Mouse (Mus musculus) E14TG2a.4 (cell line): Measurements from ENCODE around the gene Rpl36a.
A peak's percentile ranks its signal among the peaks of the same experiment; 100 is the strongest.

Experiments used
- H3K27me3 ChIP-seq: 2 replicates; pipeline ENCODE4 v1.6.1; 2014; ENCODE audit warnings: low read length, control low read depth; ENCODE audit not compliant: insufficient read depth
- H3K36me3 ChIP-seq: 2 replicates; pipeline ENCODE4 v1.6.1; 2014; ENCODE audit warnings: low read length, control low read depth; ENCODE audit not compliant: insufficient read depth
- H3K4me1 ChIP-seq: replicated peaks from 2 replicates; pipeline ENCODE4 v1.6.1; 2014; ENCODE audit warnings: low read depth, low read length, control low read depth
- H3K4me3 ChIP-seq: replicated peaks from 2 replicates; pipeline ENCODE4 v1.5.1; 2014; ENCODE audit warnings: mild to moderate bottlenecking, low read length
- H3K9me3 ChIP-seq: 2 replicates; pipeline ENCODE4 v1.6.1; 2014; ENCODE audit warnings: low read length, control low read depth
- CTCF ChIP-seq: conservative IDR thresholded peaks from 2 replicates; pipeline ENCODE4 v1.5.1; 2014; ENCODE audit warnings: low read length
- NANOG ChIP-seq: IDR thresholded peaks from 2 replicates; pipeline ENCODE4 v1.6.1; 2014; ENCODE audit warnings: borderline replicate concordance, low read length, mixed read lengths
- POU5F1 ChIP-seq: IDR thresholded peaks from 2 replicates; pipeline ENCODE4 v1.6.1; 2014; ENCODE audit warnings: low read length, borderline replicate concordance

Gene Rpl36a

GRCm38 (mm10) chrX:134588261-134588660 lies 2.8 kb downstream of the Rpl36a start:
- H3K9me3 ChIP-seq, result no peaks in the 10 kb centered on the region
- no peak for TF ChIP-seq NANOG
- TF ChIP-seq CTCF, result no peak
- TF ChIP-seq POU5F1, result no peak
- H3K4me3 ChIP-seq, result peak overlapping the region; percentile 84
- H3K27me3 ChIP-seq, result no peaks in the 10 kb centered on the region
- peaks cover 55% of the 10 kb centered on the region for H3K36me3 ChIP-seq
- peaks cover 16% of the 10 kb centered on the region for H3K4me1 ChIP-seq

- peaks cover 16% of the 10 kb centered on the region for H3K4me1 ChIP-seq
- H3K9me3 ChIP-seq, result no peaks in the 10 kb centered on the region
- no peak for TF ChIP-seq POU5F1
- TF ChIP-seq NANOG, result no peak
- no peak for TF ChIP-seq CTCF
- no peaks in the 10 kb centered on the region for H3K27me3 ChIP-seq
- H3K4me3 ChIP-seq, result no peak overlapping the region
- H3K36me3 ChIP-seq, result peaks cover 55% of the 10 kb centered on the region
Measured at GRCm38 (mm10) chrX:134588997-134589396, 3.5 kb downstream of the Rpl36a start.

GRCm38 (mm10) chrX:134589836-134590235 lies 4.4 kb downstream of the Rpl36a start:
- Histone ChIP-seq H3K9me3 (no peaks in the 10 kb centered on the region), H3K36me3 (peaks cover 55% of the 10 kb centered on the region), H3K4me1 (peaks cover 11% of the 10 kb centered on the region; the same call in 1 of the 2 replicates), H3K27me3 (no peaks in the 10 kb centered on the region), H3K4me3 (no peak overlapping the region)
- TF ChIP-seq POU5F1 (no peak), NANOG (no peak), CTCF (no peak)

- no peaks in the 10 kb centered on the region for H3K9me3 ChIP-seq
- H3K36me3 ChIP-seq, result peaks cover 15% of the 10 kb centered on the region
- H3K4me3 ChIP-seq, result peak overlapping the region; percentile 86
- TF ChIP-seq CTCF (no peak), NANOG (no peak), POU5F1 (no peak)
- H3K27me3 ChIP-seq, result no peaks in the 10 kb centered on the region
- peaks cover 27% of the 10 kb centered on the region for H3K4me1 ChIP-seq
Measured at GRCm38 (mm10) chrX:134599922-134600565, 14.6 kb downstream of the Rpl36a start.

GRCm38 (mm10) chrX:134600659-134601379 lies 15.4 kb downstream of the Rpl36a start, which contains the start of the genes Gla and Hnrnph2:
TSS of gene Gla (minus strand) at chrX:134601125.
TSS of gene Hnrnph2 (plus strand) at chrX:134601179.
- no peaks in the 10 kb centered on the region for H3K27me3 ChIP-seq
- H3K9me3 ChIP-seq, result no peaks in the 10 kb centered on the region
- peak within 1 kb of the TSS; percentile 86 for H3K4me3 ChIP-seq
- peaks cover 13% of the 10 kb centered on the region for H3K36me3 ChIP-seq
- no peak for TF ChIP-seq CTCF
- no peak for TF ChIP-seq POU5F1
- TF ChIP-seq NANOG, result no peak
- peaks cover 27% of the 10 kb centered on the region for H3K4me1 ChIP-seq

GRCm38 (mm10) chrX:134601380-134602120 lies 16.1 kb downstream of the Rpl36a start:
- H3K4me3 ChIP-seq, result peak overlapping the region; percentile 81
- no peaks in the 10 kb centered on the region for H3K27me3 ChIP-seq
- peaks cover 13% of the 10 kb centered on the region for H3K36me3 ChIP-seq
- H3K9me3 ChIP-seq, result no peaks in the 10 kb centered on the region
- TF ChIP-seq NANOG, result no peak
- TF ChIP-seq POU5F1, result no peak
- TF ChIP-seq CTCF, result no peak
- H3K4me1 ChIP-seq, result peaks cover 23% of the 10 kb centered on the region

- no peak for TF ChIP-seq POU5F1
- no peak for TF ChIP-seq NANOG
- TF ChIP-seq CTCF, result no peak; the same call in 1 of the 2 replicates
- peaks cover 12% of the 10 kb centered on the region for H3K36me3 ChIP-seq
- H3K4me3 ChIP-seq, result no peak overlapping the region
- no peaks in the 10 kb centered on the region for H3K27me3 ChIP-seq
- H3K4me1 ChIP-seq, result peaks cover 19% of the 10 kb centered on the region
- H3K9me3 ChIP-seq, result no peaks in the 10 kb centered on the region
Measured at GRCm38 (mm10) chrX:134609472-134609871, 24.0 kb downstream of the Rpl36a start.

GRCm38 (mm10) chrX:134610984-134611383 lies 25.5 kb downstream of the Rpl36a start:
- Histone ChIP-seq H3K4me3 (no peak overlapping the region), H3K27me3 (no peaks in the 10 kb centered on the region), H3K36me3 (peaks cover 9% of the 10 kb centered on the region), H3K9me3 (no peaks in the 10 kb centered on the region), H3K4me1 (peaks cover 19% of the 10 kb centered on the region)
- TF ChIP-seq CTCF, result no peak
- TF ChIP-seq POU5F1, result no peak
- TF ChIP-seq NANOG, result no peak
